Mouse (Mus musculus): ENCODE data around the gene Pmvk. TPM values are rescaled to one million over a fixed set of nuclear protein-coding genes. Genes with fewer than 3 reads are reported as not detected.

Pmvk gene
- total RNA-seq, 2 experiments from 2014 or later = 13.1 to 16.1 TPM

Other genes starting within 250 kb of the Pmvk start
- gene Thbs3, start 239.4 kb upstream of the Pmvk start, total RNA-seq (2021) = 100 to 1,000 TPM; 142 to 158 TPM
- gene Mtx1, start 227.5 kb upstream of the Pmvk start, total RNA-seq (2021) = 10 to 100 TPM; 80.7 to 95.1 TPM
- gene Muc1, start 225.5 kb upstream of the Pmvk start, total RNA-seq (2021) = 1 to 10 TPM in 1 of 2 experiments, under 1 TPM in 1; 0.57 to 1.5 TPM
- gene Krtcap2, start 208.6 kb upstream of the Pmvk start, total RNA-seq (2021) = 100 to 1,000 TPM in 1 of 2 experiments, 10 to 100 TPM in 1; 99.9 to 117 TPM
- under 1 TPM; 0.73 to 0.83 TPM for gene Trim46, start 208.2 kb upstream of the Pmvk start, total RNA-seq (2021)
- gene Dpm3, start 195.2 kb upstream of the Pmvk start, total RNA-seq (2021) = 10 to 100 TPM; 61.2 to 62.8 TPM
- 10 to 100 TPM; 31.7 to 37.7 TPM for gene Slc50a1, start 184.0 kb upstream of the Pmvk start, total RNA-seq (2021)
- gene Efna1, start 173.4 kb upstream of the Pmvk start, total RNA-seq (2021) = 10 to 100 TPM; 20.4 to 21.8 TPM
- gene Efna3, start 131.6 kb upstream of the Pmvk start, total RNA-seq (2021) = not detected
- 1 to 10 TPM; 2.6 to 2.8 TPM for gene Efna4, start 116.5 kb upstream of the Pmvk start, total RNA-seq (2021)
- 10 to 100 TPM; 54.6 to 55.8 TPM for gene Adam15, start 104.5 kb upstream of the Pmvk start, total RNA-seq (2021)
- gene Dcst2, start 92.6 kb upstream of the Pmvk start, total RNA-seq (2021) = under 1 TPM; 0.12 to 0.16 TPM
- under 1 TPM; 0.27 to 0.34 TPM for gene Dcst1, start 89.3 kb upstream of the Pmvk start, total RNA-seq (2021)
- 10 to 100 TPM; 14.1 to 23.9 TPM for gene Zbtb7b, start 59.8 kb upstream of the Pmvk start, total RNA-seq (2021)
- under 1 TPM in 1 of 2 experiments, not detected in 1; 0.83 TPM for gene Lenep, start 51.7 kb upstream of the Pmvk start, total RNA-seq (2021)
- gene Flad1, start 42.7 kb upstream of the Pmvk start, total RNA-seq (2021) = 10 to 100 TPM; 21.9 to 27.2 TPM
- 10 to 100 TPM; 35.7 to 44.5 TPM for gene Cks1b, start 36.2 kb upstream of the Pmvk start, total RNA-seq (2021)
- 10 to 100 TPM; 73.1 to 80.6 TPM for gene Shc1, start 36.1 kb upstream of the Pmvk start, total RNA-seq (2021)
- 10 to 100 TPM; 31.9 to 35.0 TPM for gene Pygo2, start 24.3 kb upstream of the Pmvk start, total RNA-seq (2021)
- gene Pbxip1, start 17.8 kb upstream of the Pmvk start, total RNA-seq (2021) = 100 to 1,000 TPM; 193 to 208 TPM
- 10 to 100 TPM; 13.6 to 16.5 TPM for gene Kcnn3, start 65.6 kb downstream of the Pmvk start, total RNA-seq (2021)

Measured in gastrocnemius, postnatal 4 days (tissue).